Mouse (Mus musculus) heart, embryonic 14.5 days (tissue): ENCODE data around the gene Ager. TPM values are rescaled to one million over a fixed set of nuclear protein-coding genes. Genes with fewer than 3 reads are reported as not detected.

Experiments
- ATAC-seq: fragments of 200-750 bp; cut with Nextera tagmentation; 2 replicates; pipeline ENCODE4 v1.8.0; 2017; ENCODE audit warnings: low read depth, moderate TSS enrichment; ENCODE audit not compliant: insufficient number of reproducible peaks, insufficient read depth, low FRiP score
- H3K27ac ChIP-seq, 2 experiments: fragments of 200-500 bp in 1 of 2; fragments of 300-500 bp in 1 of 2; sonication (generic) in 1 of 2; replicated peaks in 1 of 2; 2 replicates each; pipeline ENCODE4 v1.5.1; 2012 to 2014; ENCODE audit warnings: low read depth in 2 of 2, low read length in 2 of 2, control low read depth in 1 of 2, mild to moderate bottlenecking in 1 of 2, mixed read lengths in 1 of 2; ENCODE audit not compliant: control insufficient read depth in 1 of 2, insufficient read depth in 1 of 2
- H3K27me3 ChIP-seq: fragments of 300-500 bp; sonication (generic); 2 replicates; pipeline ENCODE4 v1.6.1; 2014; ENCODE audit warnings: mild to moderate bottlenecking, low read length, control low read depth; ENCODE audit not compliant: control insufficient read depth, insufficient read depth
- H3K36me3 ChIP-seq: fragments of 300-500 bp; sonication (generic); 2 replicates; pipeline ENCODE4 v1.6.1; 2014; ENCODE audit warnings: mild to moderate bottlenecking, control low read depth, low read length, mixed read lengths; ENCODE audit not compliant: control insufficient read depth, insufficient read depth
- H3K4me1 ChIP-seq, 2 experiments: fragments of 200-500 bp in 1 of 2; fragments of 300-500 bp in 1 of 2; sonication (generic) in 1 of 2; 2 replicates each; pipeline ENCODE4 v1.6.1; 2012 to 2014; ENCODE audit warnings: low read length in 2 of 2, control low read depth in 1 of 2, mixed read lengths in 1 of 2; ENCODE audit not compliant: control insufficient read depth in 2 of 2, insufficient read depth in 2 of 2
- H3K4me2 ChIP-seq: fragments of 300-500 bp; sonication (generic); 2 replicates; pipeline ENCODE4 v1.6.1; 2014; ENCODE audit warnings: mild to moderate bottlenecking, low read length
- H3K4me3 ChIP-seq, 2 experiments: fragments of 200-500 bp in 1 of 2; fragments of 300-500 bp in 1 of 2; sonication (generic) in 1 of 2; 2 replicates each; pipeline ENCODE4 v1.5.1; 2012 to 2014; ENCODE audit warnings: low read length in 2 of 2, mild to moderate bottlenecking in 2 of 2, control low read depth in 1 of 2, low read depth in 1 of 2, moderate library complexity in 1 of 2; ENCODE audit not compliant: control insufficient read depth in 1 of 2, insufficient read depth in 1 of 2
- H3K9ac ChIP-seq: fragments of 300-500 bp; sonication (generic); 2 replicates; pipeline ENCODE4 v1.6.1; 2014; ENCODE audit warnings: mild to moderate bottlenecking, low read length
- H3K9me3 ChIP-seq: fragments of 300-500 bp; sonication (generic); 2 replicates; pipeline ENCODE4 v1.6.1; 2016; ENCODE audit warnings: low read length, control low read depth; ENCODE audit not compliant: control insufficient read depth
- WGBS: fragments of 180-500 bp; shearing (Covaris S2); extraction: QIAGEN DNeasy Blood & Tissue Kit; methylation state at CpG from one replicate; pipeline ENCODE4 v1.1.7; 2014; 5-methylcytosine and 5-hydroxymethylcytosine counted together
- polyA plus RNA-seq: library from polyadenylated mRNA; unstranded; fragments of >200 nt; fragmentation: Nextera tagmentation; extraction: Ambion mirVana; gene quantifications from 2 replicates; pipeline ENCODE4 v1.2.1, GENCODE M21; 2014

The Ager gene
- polyA plus RNA-seq, 1 experiment from 2014 or later, result 1.2 TPM

DNA sequence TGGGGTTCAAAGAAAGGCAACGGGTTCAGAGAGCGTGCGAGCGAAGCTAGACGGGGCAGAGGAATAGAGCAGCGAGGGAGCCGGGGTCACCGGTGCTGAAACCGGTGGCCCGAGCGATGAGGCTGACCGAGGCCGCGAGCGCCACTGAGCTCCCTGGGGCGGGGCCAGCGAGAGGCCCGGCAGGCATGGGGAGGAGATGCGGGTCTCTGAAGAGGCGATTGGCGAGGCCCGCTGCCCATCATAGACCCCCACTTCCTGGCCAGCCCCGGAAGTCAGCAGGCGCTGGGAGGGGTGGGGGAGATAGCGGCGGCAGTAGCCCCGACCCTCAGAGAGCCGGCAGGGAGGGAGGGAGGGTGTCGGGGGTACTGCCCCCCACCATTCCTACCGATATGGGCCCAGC is 7.9 kb downstream of the Ager start:
- peaks cover 15 to 45% of the 10 kb centered on the region in 2 experiments for H3K4me1 ChIP-seq
- H3K9me3 ChIP-seq, result no peaks in the 10 kb centered on the region
- WGBS, result 0% methylated on average over 24 of the region's 30 CpGs
- ATAC-seq, result peak; percentile 41
- H3K4me3 ChIP-seq, result peak overlapping the region; percentile 82 to 90
- H3K9ac ChIP-seq, result peak overlapping the region; percentile 95
- H3K27me3 ChIP-seq, result no peaks in the 10 kb centered on the region
- H3K4me2 ChIP-seq, result peak overlapping the region; percentile 94
- H3K27ac ChIP-seq, result peak overlapping the region; percentile 84 to 87
- H3K36me3 ChIP-seq, result peaks cover 21% of the 10 kb centered on the region

- 16% methylated on average over 32 of the region's 32 CpGs for WGBS
- ATAC-seq, result no peak
Observed at GRCm38 (mm10) chr17:34606186-34607039, 8.8 kb downstream of the Ager start.

GRCm38 (mm10) chr17:34607997-34608396 is 10.3 kb downstream of the Ager start:
- H3K4me2 ChIP-seq, result no peak overlapping the region
- WGBS, result 77% methylated on average over 7 of the region's 7 CpGs
- H3K27ac ChIP-seq, result no peak overlapping the region
- H3K27me3 ChIP-seq, result no peaks in the 10 kb centered on the region
- H3K4me3 ChIP-seq, result no peak overlapping the region
- H3K9ac ChIP-seq, result no peak overlapping the region
- H3K4me1 ChIP-seq, result peaks cover 15 to 39% of the 10 kb centered on the region in 2 experiments
- H3K9me3 ChIP-seq, result no peaks in the 10 kb centered on the region
- peaks cover 31% of the 10 kb centered on the region for H3K36me3 ChIP-seq
- no peak for ATAC-seq

More at GRCm38 (mm10) chr17:34606186-34607039, 8.8 kb downstream of the Ager start:
- peak overlapping the region; percentile 82 to 90 for H3K4me3 ChIP-seq
- no peaks in the 10 kb centered on the region for H3K27me3 ChIP-seq
- H3K27ac ChIP-seq, result peak overlapping the region; percentile 49 to 87
- H3K36me3 ChIP-seq, result peaks cover 21% of the 10 kb centered on the region
- H3K4me2 ChIP-seq, result peak overlapping the region; percentile 94
- no peaks in the 10 kb centered on the region for H3K9me3 ChIP-seq
- peaks cover 15 to 45% of the 10 kb centered on the region in 2 experiments for H3K4me1 ChIP-seq
- peak overlapping the region; percentile 95 for H3K9ac ChIP-seq

GRCm38 (mm10) chr17:34611050-34611449 is 13.4 kb downstream of the Ager start:
- Histone ChIP-seq H3K4me1 (peaks cover 7 to 29% of the 10 kb centered on the region in 2 experiments), H3K4me3 (no peak overlapping the region), H3K27ac (no peak overlapping the region), H3K36me3 (peaks cover 49% of the 10 kb centered on the region), H3K9me3 (no peaks in the 10 kb centered on the region), H3K27me3 (no peaks in the 10 kb centered on the region), H3K4me2 (no peak overlapping the region), H3K9ac (no peak overlapping the region)
- ATAC-seq, result no peak
- 93% methylated on average over 8 of the region's 8 CpGs for whole genome bisulfite sequencing

DNA sequence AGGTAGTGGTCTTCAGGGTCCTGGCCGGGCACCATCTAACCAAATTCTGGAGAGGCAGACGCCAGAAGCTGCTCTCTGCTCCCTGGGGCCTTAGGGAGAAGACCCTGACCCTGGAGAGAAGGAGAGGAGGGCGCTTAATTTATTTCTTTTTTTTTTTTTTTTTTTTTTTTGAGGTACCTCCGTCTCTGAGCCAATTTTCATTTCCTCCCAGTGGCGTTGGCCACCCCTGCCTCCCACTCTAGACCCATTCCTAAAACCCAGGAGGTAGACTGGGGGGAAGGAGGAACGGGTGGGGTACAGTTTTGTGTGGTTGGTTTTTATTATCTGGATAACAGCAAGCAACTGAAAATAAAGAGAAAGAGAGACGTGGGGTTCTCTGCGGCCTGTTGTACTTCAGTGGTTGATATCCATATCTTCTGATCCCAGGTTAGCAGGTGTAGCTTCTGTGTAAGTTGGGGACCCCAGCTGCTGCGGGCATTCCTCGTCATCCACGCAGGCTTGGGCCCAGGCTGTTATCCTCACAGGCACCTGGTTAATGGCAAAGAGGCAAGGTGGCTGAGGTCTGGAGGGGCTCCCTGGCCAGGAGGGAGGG is 15.5 kb downstream of the Ager start:
- Histone ChIP-seq H3K9me3 (no peaks in the 10 kb centered on the region), H3K9ac (no peak overlapping the region), H3K27ac (no peak overlapping the region), H3K4me1 (peaks cover 0 to 13% of the 10 kb centered on the region in 2 experiments; a peak in 3 of 4 replicates), H3K36me3 (peaks cover 63% of the 10 kb centered on the region), H3K4me2 (no peak overlapping the region), H3K27me3 (no peaks in the 10 kb centered on the region), H3K4me3 (no peak overlapping the region)
- no peak for ATAC-seq
- WGBS, result 88% methylated on average over 11 of the region's 11 CpGs

DNA sequence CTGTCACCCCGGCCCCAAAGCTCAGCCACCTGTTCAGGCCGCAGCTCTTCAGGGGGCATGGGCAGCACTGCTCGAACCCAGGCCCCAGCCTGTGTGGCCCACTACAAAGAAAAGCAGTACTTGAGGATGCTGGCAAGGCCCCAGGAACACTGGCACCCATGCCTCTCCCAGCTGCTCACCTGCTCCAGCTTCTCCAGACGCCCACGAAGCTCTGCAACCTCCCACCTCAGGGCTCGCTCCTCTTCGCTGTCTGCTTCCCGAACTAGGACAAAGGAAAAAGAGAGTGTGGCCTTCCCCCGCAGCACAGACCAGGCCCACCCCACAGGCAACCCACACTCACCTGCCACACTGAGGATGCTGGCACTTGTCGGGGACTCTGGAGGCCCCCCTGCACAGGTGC is 16.2 kb downstream of the Ager start:
- H3K27me3 ChIP-seq, result no peaks in the 10 kb centered on the region
- H3K36me3 ChIP-seq, result peaks cover 63% of the 10 kb centered on the region
- no peak overlapping the region for H3K27ac ChIP-seq
- ATAC-seq, result no peak
- 85% methylated on average over 10 of the region's 10 CpGs for WGBS
- H3K9me3 ChIP-seq, result no peaks in the 10 kb centered on the region
- H3K4me2 ChIP-seq, result no peak overlapping the region
- no peak overlapping the region for H3K4me3 ChIP-seq
- H3K9ac ChIP-seq, result no peak overlapping the region
- peaks cover 0 to 6% of the 10 kb centered on the region in 2 experiments; a peak in 3 of 4 replicates for H3K4me1 ChIP-seq

- 77% methylated on average over 6 of the region's 6 CpGs for WGBS
- peaks cover 66% of the 10 kb centered on the region for H3K36me3 ChIP-seq
- no peak within 1 kb of the TSS for H3K27ac ChIP-seq
Observed at GRCm38 (mm10) chr17:34615871-34616270, 18.2 kb downstream of the Ager start, which contains the start of gene Egfl8. Gene Egfl8, minus strand, starts transcription at chr17:34615971.

More at GRCm38 (mm10) chr17:34615871-34616270, 18.2 kb downstream of the Ager start, which contains the start of gene Egfl8:
- H3K9me3 ChIP-seq, result no peaks in the 10 kb centered on the region
- no peaks in the 10 kb centered on the region; a peak in 1 of 4 replicates for H3K4me1 ChIP-seq
- no peak within 1 kb of the TSS for H3K9ac ChIP-seq
- no peak for ATAC-seq
- no peaks in the 10 kb centered on the region for H3K27me3 ChIP-seq
- H3K4me2 ChIP-seq, result no peak within 1 kb of the TSS
- H3K4me3 ChIP-seq, result no peak within 1 kb of the TSS
